Mouse (Mus musculus): ENCODE measurements around the gene Snx29. TPM values are rescaled to one million over a fixed set of nuclear protein-coding genes. Genes with fewer than 3 reads are reported as not detected.

The Snx29 gene
- polyA plus RNA-seq, 1 experiment from 2014 or later, result 4.4 TPM

GRCm38 (mm10) chr16:11750605-11751004 is 427.9 kb downstream of the Snx29 start:
- no peak overlapping the region for H3K9ac ChIP-seq
- H3K4me2 ChIP-seq, result no peak overlapping the region
- no peak overlapping the region for H3K27ac ChIP-seq
- ATAC-seq (ENCODE audit: low read depth) (no peak), DNase-seq (no peak)
- H3K4me1 ChIP-seq (replicated peaks), result no peaks in the 10 kb centered on the region
- no peaks in the 10 kb centered on the region for H3K27me3 ChIP-seq
- H3K9me3 ChIP-seq (replicated peaks), result no peaks in the 10 kb centered on the region
- H3K4me3 ChIP-seq (replicated peaks), result no peak overlapping the region
- H3K36me3 ChIP-seq, result no peaks in the 10 kb centered on the region

DNA sequence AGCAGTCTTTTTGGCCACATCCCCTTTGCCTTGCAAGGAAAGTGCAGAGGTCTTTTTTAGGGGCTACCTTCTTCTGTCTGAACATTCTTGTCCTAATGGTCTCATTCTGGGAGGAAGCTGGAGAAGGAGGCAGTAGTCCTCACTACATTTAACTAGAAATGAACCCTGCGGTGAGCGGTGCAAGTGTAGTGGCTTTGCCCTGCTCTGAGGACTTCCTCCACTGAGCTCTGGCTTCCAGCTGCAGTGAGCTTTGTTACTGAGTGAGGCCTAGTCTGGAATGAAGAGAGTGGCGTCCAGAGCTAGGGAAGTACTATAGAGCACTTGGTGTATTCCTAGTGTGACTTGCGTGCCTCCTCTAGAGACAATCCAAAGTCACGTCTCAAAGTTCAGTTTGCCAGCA is 429.8 kb downstream of the Snx29 start:
- H3K27me3 ChIP-seq, result no peaks in the 10 kb centered on the region
- WGBS (ENCODE audit: insufficient replicate concordance), result 69% methylated on average over 5 of the region's 5 CpGs
- H3K4me2 ChIP-seq, result no peak overlapping the region
- no peak overlapping the region for H3K4me3 ChIP-seq (replicated peaks)
- H3K27ac ChIP-seq, result no peak overlapping the region
- ATAC-seq (ENCODE audit: low read depth) (no peak), DNase-seq (no peak)
- H3K9me3 ChIP-seq (replicated peaks), result no peaks in the 10 kb centered on the region
- no peaks in the 10 kb centered on the region for H3K36me3 ChIP-seq
- no peaks in the 10 kb centered on the region for H3K4me1 ChIP-seq (replicated peaks)
- no peak overlapping the region for H3K9ac ChIP-seq

DNA sequence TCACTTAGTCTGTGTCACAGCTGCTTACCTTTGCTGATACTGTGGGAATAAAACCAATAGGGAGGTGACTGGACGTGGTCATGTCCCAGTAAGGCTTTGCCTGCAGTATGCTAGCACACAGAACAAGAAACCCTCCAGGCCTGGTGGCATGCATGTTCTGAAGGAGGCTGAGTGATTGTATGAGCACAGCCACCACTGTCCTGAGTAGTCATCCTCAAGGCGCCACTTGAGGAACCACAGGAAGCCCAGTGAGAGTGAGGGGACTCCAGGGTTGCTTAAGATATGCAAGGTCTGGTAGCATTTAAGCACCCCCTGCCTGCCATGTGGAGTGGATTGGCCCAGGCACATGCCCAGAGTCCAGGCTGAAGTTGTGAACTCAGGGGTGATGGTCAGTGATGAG is 430.8 kb downstream of the Snx29 start:
- H3K27ac ChIP-seq, result no peak overlapping the region
- ATAC-seq (ENCODE audit: low read depth), result no peak
- no peaks in the 10 kb centered on the region for H3K27me3 ChIP-seq
- no peaks in the 10 kb centered on the region for H3K9me3 ChIP-seq (replicated peaks)
- no peaks in the 10 kb centered on the region for H3K4me1 ChIP-seq (replicated peaks)
- DNase-seq, result no peak
- WGBS (ENCODE audit: insufficient replicate concordance), result 60% methylated on average over 2 of the region's 2 CpGs
- no peaks in the 10 kb centered on the region for H3K36me3 ChIP-seq
- H3K9ac ChIP-seq, result no peak overlapping the region
- H3K4me3 ChIP-seq (replicated peaks), result no peak overlapping the region
- no peak overlapping the region for H3K4me2 ChIP-seq

- H3K4me1 ChIP-seq (replicated peaks), result no peaks in the 10 kb centered on the region
- H3K36me3 ChIP-seq, result no peaks in the 10 kb centered on the region
- H3K4me2 ChIP-seq, result no peak overlapping the region
- H3K27ac ChIP-seq, result no peak overlapping the region
- H3K27me3 ChIP-seq, result no peaks in the 10 kb centered on the region
- DNase-seq, result no peak
- WGBS (ENCODE audit: insufficient replicate concordance), result 69% methylated on average over 2 of the region's 2 CpGs
- no peak overlapping the region for H3K9ac ChIP-seq
- ATAC-seq (ENCODE audit: low read depth), result no peak
- no peaks in the 10 kb centered on the region for H3K9me3 ChIP-seq (replicated peaks)
- no peak overlapping the region for H3K4me3 ChIP-seq (replicated peaks)
Observed at GRCm38 (mm10) chr16:11754136-11754535, 431.4 kb downstream of the Snx29 start.

- DNase-seq (no peak), ATAC-seq (ENCODE audit: low read depth) (no peak)
- Histone ChIP-seq H3K27me3 (no peaks in the 10 kb centered on the region), H3K4me2 (no peak overlapping the region), H3K9ac (no peak overlapping the region), H3K27ac (no peak overlapping the region), H3K9me3 (replicated peaks) (no peaks in the 10 kb centered on the region), H3K4me1 (replicated peaks) (no peaks in the 10 kb centered on the region), H3K4me3 (replicated peaks) (no peak overlapping the region), H3K36me3 (no peaks in the 10 kb centered on the region)
- 73% methylated on average over 9 of the region's 9 CpGs for WGBS (ENCODE audit: insufficient replicate concordance)
Observed at GRCm38 (mm10) chr16:11755281-11756066, 432.8 kb downstream of the Snx29 start.

DNA sequence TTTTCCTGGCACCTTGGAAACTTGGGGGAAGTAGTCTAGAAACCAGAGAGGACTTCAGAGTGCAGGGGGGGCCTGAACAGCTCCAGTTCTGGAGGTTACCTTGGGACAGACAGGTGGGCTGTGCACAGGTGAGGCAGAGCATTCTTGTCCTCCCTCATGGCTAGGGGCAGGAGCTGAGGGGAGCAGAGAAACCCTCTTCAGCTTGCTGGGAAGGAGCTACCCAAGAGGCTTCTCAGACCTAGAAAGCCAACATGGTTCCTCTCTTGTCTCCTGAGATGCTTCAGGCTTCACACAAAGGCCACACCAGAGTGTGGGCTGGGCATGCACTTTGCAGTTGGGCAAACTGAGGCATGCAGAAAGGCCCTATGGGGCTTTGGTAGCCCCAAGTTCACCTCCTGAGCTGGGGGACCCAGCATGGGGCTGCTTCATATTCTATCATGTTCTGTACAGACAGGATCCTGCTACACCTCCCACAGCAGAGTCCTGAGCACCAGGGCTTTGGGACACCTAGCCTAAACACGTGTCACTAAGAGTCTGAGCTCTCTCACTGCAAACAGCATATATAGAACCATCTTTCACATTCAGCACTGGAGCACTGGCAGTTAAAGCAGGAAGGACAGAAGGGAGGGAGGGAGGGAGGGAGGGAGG is 434.0 kb downstream of the Snx29 start:
- Histone ChIP-seq H3K4me1 (replicated peaks) (no peaks in the 10 kb centered on the region), H3K9ac (no peak overlapping the region), H3K4me3 (replicated peaks) (no peak overlapping the region), H3K27ac (no peak overlapping the region), H3K9me3 (replicated peaks) (no peaks in the 10 kb centered on the region), H3K4me2 (no peak overlapping the region), H3K27me3 (no peaks in the 10 kb centered on the region), H3K36me3 (no peaks in the 10 kb centered on the region)
- 46% methylated on average over 1 of the region's 1 CpGs for WGBS (ENCODE audit: insufficient replicate concordance)
- ATAC-seq (ENCODE audit: low read depth) (no peak), DNase-seq (no peak)

GRCm38 (mm10) chr16:11757471-11757870 is 434.8 kb downstream of the Snx29 start:
- Histone ChIP-seq H3K27me3 (no peaks in the 10 kb centered on the region), H3K4me2 (no peak overlapping the region), H3K27ac (no peak overlapping the region), H3K9me3 (replicated peaks) (no peaks in the 10 kb centered on the region), H3K9ac (no peak overlapping the region), H3K4me3 (replicated peaks) (no peak overlapping the region), H3K4me1 (replicated peaks) (no peaks in the 10 kb centered on the region), H3K36me3 (no peaks in the 10 kb centered on the region)
- ATAC-seq (ENCODE audit: low read depth), result no peak
- 67% methylated on average over 8 of the region's 8 CpGs for WGBS (ENCODE audit: insufficient replicate concordance)
- no peak for DNase-seq

DNA sequence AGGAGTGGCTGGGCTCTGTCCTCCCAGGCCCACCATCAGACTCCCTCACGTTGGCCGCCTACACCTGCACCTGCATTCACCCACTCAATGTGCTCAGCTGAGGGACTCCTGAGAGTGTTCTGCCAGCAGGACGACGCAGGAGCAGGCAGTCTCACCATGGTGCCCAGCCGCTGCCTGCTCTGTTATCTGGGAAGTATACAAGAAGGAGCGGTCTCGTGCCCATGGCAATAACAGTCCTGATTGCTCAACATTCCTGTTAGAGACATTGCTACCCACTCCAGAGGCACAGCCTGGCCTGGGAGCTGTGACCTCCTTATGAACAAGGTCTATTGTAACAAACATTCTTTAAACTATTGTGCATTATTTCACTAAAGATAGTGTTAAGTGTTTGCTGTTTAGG is 435.2 kb downstream of the Snx29 start:
- 77% methylated on average over 7 of the region's 7 CpGs for WGBS (ENCODE audit: insufficient replicate concordance)
- no peak overlapping the region for H3K9ac ChIP-seq
- ATAC-seq (ENCODE audit: low read depth) (no peak), DNase-seq (no peak)
- H3K36me3 ChIP-seq, result no peaks in the 10 kb centered on the region
- no peaks in the 10 kb centered on the region for H3K4me1 ChIP-seq (replicated peaks)
- no peak overlapping the region for H3K4me3 ChIP-seq (replicated peaks)
- no peak overlapping the region for H3K4me2 ChIP-seq
- no peaks in the 10 kb centered on the region for H3K9me3 ChIP-seq (replicated peaks)
- H3K27me3 ChIP-seq, result no peaks in the 10 kb centered on the region
- no peak overlapping the region for H3K27ac ChIP-seq

DNA sequence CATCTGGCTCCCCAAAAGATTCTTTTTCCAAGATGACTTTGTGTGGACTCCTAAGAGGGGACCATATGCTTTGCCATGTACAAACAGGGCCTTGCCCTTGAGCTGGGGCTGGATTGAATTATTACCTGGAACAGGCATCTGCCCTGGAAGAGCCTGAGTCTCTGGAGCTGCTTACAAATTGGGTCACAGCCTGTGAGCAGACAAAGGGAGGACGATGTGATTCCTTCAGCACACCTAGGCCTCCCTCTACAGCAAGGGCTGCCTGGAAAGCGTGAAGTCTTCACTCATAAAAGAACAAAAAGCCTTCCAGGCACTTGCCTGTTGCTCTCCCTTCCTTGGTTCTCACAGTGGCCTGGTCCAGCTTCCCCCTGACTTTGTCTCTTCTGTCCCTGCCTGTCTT is 449.6 kb downstream of the Snx29 start:
- Histone ChIP-seq H3K9me3 (replicated peaks) (peaks cover 9% of the 10 kb centered on the region), H3K27me3 (no peaks in the 10 kb centered on the region), H3K4me1 (replicated peaks) (no peaks in the 10 kb centered on the region), H3K9ac (no peak overlapping the region), H3K27ac (no peak overlapping the region), H3K4me3 (replicated peaks) (no peak overlapping the region), H3K4me2 (no peak overlapping the region), H3K36me3 (no peaks in the 10 kb centered on the region)
- ATAC-seq (ENCODE audit: low read depth), result no peak
- no peak for DNase-seq
- WGBS (ENCODE audit: insufficient replicate concordance), result 55% methylated on average over 2 of the region's 2 CpGs

- DNase-seq (no peak), ATAC-seq (ENCODE audit: low read depth) (no peak)
- no peaks in the 10 kb centered on the region for H3K36me3 ChIP-seq
- no peak overlapping the region for H3K27ac ChIP-seq
- no peaks in the 10 kb centered on the region for H3K27me3 ChIP-seq
- no peak overlapping the region for H3K4me3 ChIP-seq (replicated peaks)
- H3K4me2 ChIP-seq, result no peak overlapping the region
- H3K9me3 ChIP-seq (replicated peaks), result peaks cover 9% of the 10 kb centered on the region
- 69% methylated on average over 1 of the region's 1 CpGs for WGBS (ENCODE audit: insufficient replicate concordance)
- no peaks in the 10 kb centered on the region for H3K4me1 ChIP-seq (replicated peaks)
- no peak overlapping the region for H3K9ac ChIP-seq
Observed at GRCm38 (mm10) chr16:11774321-11774720, 451.6 kb downstream of the Snx29 start.

GRCm38 (mm10) chr16:11776528-11776927 is 453.8 kb downstream of the Snx29 start:
- 87% methylated on average over 3 of the region's 3 CpGs for WGBS (ENCODE audit: insufficient replicate concordance)
- H3K4me2 ChIP-seq, result no peak overlapping the region
- no peak for DNase-seq

DNA sequence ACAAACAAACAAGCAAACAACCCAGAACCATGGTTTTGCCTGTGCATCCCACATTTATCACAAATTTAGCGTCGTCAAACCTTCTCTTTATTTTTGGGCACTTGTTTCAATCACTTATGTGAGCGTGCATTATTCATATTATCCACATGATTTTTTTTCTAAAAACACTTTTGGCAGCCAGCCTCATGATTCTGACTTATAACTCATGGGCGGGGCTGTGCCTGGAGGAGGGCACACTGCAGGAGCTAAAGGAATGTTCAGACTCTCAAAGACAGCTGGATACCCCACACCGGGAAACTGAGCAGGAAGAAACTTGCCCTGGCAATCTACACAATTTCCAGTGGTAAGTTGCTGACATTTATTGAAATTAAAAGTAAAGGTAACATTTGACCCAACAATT is 455.5 kb downstream of the Snx29 start:
- H3K4me2 ChIP-seq, result no peak overlapping the region
- no peak overlapping the region for H3K4me3 ChIP-seq (replicated peaks)
- DNase-seq, result no peak
- no peaks in the 10 kb centered on the region for H3K9me3 ChIP-seq (replicated peaks)
- H3K27ac ChIP-seq, result no peak overlapping the region
- H3K4me1 ChIP-seq (replicated peaks), result peaks cover 20% of the 10 kb centered on the region
- no peak overlapping the region for H3K9ac ChIP-seq
- ATAC-seq (ENCODE audit: low read depth), result no peak
- H3K36me3 ChIP-seq, result no peaks in the 10 kb centered on the region
- WGBS (ENCODE audit: insufficient replicate concordance), result 70% methylated on average over 5 of the region's 5 CpGs
- H3K27me3 ChIP-seq, result no peaks in the 10 kb centered on the region

More at GRCm38 (mm10) chr16:11776528-11776927, 453.8 kb downstream of the Snx29 start:
- Histone ChIP-seq H3K27me3 (no peaks in the 10 kb centered on the region), H3K27ac (no peak overlapping the region), H3K4me3 (replicated peaks) (no peak overlapping the region), H3K36me3 (no peaks in the 10 kb centered on the region), H3K4me1 (replicated peaks) (peaks cover 3% of the 10 kb centered on the region; the same call in 1 of the 2 replicates), H3K9me3 (replicated peaks) (no peaks in the 10 kb centered on the region), H3K9ac (no peak overlapping the region)
- ATAC-seq (ENCODE audit: low read depth), result no peak
